Mouse (Mus musculus) gastrocnemius, adult 2 months (tissue): ENCODE results near the gene Fignl2. TPM values are rescaled to one million over a fixed set of nuclear protein-coding genes. Genes with fewer than 3 reads are reported as not detected.

Experiments used
- DNase-seq: peaks from one replicate; pipeline ENCODE4 v3.0.0; 2022
- H3K27ac ChIP-seq: fragments of 200-600 bp; 2 replicates; pipeline ENCODE4 v1.8.1; 2022; ENCODE audit warnings: mild to moderate bottlenecking
- H3K4me3 ChIP-seq: fragments of 200-600 bp; 2 replicates; pipeline ENCODE4 v1.8.1; 2022; ENCODE audit warnings: mild to moderate bottlenecking, moderate library complexity
- CTCF ChIP-seq: fragments of 200-600 bp; IDR thresholded peaks from 2 replicates; pipeline ENCODE4 v1.8.1; 2022; ENCODE audit warnings: antibody characterized with exemption, mild to moderate bottlenecking, moderate library complexity
- intact Hi-C: fragments of 180-260 bp; cut with DNase I; formaldehyde crosslinking; loops from one replicate; pipeline ENCODE4 v1.15.1; 2025
- total RNA-seq, 2 experiments: library from RNA; stranded (reverse); gene quantifications; 2 replicates each; pipeline ENCODE4 v1.2.3; 2021

The Fignl2 gene
- total RNA-seq, 2 experiments from 2014 or later = 0.67 to 0.77 TPM

DNA sequence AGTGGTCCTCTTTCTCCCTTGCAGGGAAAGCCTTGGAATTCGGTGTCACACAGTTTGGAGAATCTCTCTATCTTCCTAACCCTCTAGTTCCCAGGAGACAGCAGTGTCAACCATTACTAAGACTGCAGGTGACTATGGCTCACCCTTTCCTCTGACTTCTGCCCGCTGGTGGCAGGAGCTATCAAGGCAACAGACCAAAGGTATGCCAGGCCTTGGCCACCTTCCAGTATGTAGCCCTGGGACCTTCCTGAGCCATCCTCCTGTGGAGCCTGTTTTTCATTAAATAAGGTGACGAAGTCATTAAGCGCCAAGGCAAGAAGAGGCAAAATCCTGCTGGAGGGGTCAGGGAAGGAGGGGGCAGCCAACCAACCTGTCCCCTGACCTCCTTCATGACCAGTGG lies 3.2 kb downstream of the Fignl2 start:
- no peak for TF ChIP-seq CTCF
- no peak for DNase-seq
- H3K27ac ChIP-seq = no peak overlapping the region
- intact Hi-C loops = no loop called here
- H3K4me3 ChIP-seq = no peak overlapping the region

DNA sequence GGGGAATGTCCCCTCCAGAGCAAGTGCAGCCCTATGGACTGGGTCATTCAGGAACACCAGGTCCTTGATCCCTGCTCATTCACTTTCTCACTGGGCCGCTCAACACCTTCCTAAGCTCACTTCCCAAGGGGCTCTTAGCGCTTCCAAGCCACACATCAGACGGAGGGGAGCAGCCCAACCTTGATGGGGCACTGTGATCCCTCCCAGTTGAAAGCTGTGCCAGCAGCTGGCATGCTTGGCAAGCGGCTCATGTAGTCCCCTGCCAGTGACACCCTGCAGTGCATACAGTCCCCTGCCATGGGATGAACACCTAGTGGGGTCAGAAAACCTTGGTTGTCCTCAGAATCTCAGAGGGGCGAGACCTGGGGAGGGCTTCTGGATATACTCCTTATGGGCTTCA lies 4.3 kb downstream of the Fignl2 start:
- DNase-seq = no peak
- TF ChIP-seq CTCF = no peak
- intact Hi-C loops = no loop called here
- Histone ChIP-seq H3K4me3 (no peak overlapping the region), H3K27ac (no peak overlapping the region)

DNA sequence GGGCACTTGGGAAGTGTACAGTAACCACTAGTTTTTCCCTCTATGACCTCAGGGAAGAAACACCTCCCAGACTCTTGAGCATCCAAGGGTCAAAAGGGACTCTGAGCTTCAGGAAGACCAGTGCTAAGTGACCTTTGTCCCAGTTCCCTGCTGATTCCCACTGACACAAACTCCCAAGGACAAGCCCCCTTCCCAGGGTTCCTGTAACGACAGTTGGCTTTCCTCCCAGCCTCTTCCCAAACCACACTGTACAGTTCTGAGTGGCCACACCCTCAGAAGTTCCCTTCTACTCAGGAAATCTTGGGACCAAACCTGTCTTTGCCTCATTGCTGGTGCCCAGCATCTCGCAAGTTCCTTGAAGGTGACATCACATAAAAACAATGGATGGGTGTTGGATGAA lies 5.6 kb downstream of the Fignl2 start:
- no peak for DNase-seq
- intact Hi-C loops = no loop called here
- Histone ChIP-seq H3K27ac (no peak overlapping the region), H3K4me3 (no peak overlapping the region)
- TF ChIP-seq CTCF = no peak

DNA sequence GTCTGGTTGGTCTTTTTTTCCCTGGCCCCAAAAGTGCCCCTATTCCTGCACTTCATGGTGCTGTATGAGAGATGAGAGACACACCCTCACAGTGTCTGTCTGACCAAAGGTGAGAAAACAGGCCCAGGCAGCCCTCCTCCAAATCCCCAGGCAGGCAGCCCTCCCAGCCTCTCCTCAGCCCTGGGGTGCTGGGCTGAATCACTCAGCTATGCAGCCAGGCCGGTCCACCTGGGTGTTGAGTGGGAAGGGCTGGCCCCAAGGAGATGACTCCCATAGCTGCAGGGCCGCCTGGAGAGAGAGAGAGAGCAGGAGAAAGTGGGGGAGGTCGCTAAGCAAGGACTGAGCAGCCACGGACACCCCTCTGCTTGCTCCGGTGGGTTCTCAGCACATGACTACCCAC lies 7.6 kb downstream of the Fignl2 start:
- Histone ChIP-seq H3K27ac (no peak overlapping the region), H3K4me3 (no peak overlapping the region)
- TF ChIP-seq CTCF = no peak
- intact Hi-C loops = no loop called here
- no peak for DNase-seq

DNA sequence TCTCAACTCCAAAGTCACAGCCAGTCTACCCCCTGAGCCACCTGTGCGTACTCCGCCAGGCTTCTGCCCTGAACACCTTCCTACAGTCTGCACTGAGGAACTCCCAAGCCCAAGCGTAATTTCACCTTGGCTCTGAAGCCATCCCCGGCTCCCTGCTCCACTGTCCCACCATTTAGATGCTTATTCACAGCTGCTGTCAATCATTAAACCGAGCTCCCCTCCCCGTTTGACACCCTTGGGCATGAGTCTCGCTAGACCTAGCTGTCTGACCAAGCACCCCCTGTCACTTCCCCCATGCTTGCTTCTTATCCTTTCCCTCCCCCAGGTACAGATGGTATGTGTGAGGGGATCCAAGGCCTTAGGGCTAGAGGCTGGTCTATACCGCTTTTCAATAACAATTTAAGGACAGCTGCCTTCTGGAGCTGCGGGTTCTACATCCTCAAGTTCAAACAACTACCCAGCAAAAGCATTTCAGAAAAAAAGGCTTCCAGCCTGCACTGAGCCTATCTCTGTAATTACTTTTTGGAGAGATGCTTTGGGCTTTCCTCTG lies 8.7 kb downstream of the Fignl2 start:
- intact Hi-C loops = no loop called here
- no peak for TF ChIP-seq CTCF

DNA sequence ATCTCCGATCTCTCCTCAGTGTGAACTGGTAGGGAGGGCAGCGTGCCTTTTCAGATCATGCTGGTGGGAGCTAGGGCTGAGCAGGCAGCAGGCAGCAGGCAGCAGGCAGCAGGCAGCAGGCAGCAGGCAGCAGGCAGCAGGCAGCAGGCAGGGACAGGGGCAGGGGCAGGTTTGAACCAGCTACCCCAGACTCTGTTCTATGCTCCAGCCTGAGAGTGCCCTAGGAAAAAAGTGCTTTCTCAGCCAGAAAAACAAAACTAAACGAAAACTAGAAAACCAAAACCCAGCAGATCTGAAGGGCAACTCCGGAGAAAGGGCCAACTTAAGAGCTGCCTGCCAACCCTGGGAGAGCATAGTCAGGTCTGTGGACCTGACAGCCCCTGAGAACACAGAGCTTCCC lies 9.7 kb downstream of the Fignl2 start:
- TF ChIP-seq CTCF = no peak
- no peak overlapping the region for H3K27ac ChIP-seq
- H3K4me3 ChIP-seq = no peak overlapping the region
- intact Hi-C loops = no loop called here
- DNase-seq = no peak

More for the DNA sequence above, 8.7 kb downstream of the Fignl2 start:
- DNase-seq = no peak
- no peak overlapping the region for H3K27ac ChIP-seq
- H3K4me3 ChIP-seq = no peak overlapping the region

DNA sequence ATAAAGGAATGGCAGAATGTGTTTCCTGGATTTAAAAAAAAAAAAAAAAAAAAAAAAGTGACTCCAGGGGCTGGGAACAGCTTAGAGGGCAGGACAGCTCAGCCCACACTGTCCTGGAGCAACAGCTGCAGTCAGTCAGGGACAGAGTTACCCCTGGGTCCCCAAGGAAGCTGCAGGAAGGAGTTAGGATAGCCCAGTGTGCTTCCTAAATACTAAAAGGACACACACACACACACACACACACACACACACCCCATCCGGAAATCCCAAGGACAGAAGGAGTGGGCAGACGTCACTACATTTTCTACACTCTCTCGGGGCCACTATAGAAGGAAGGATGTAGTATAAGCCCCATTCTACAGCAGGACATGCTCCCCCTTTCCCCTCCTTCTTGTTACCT lies 10.3 kb downstream of the Fignl2 start:
- H3K27ac ChIP-seq = 0 out of 2 replicates have a peak overlapping the region, but pooled peaks have one; percentile 24
- H3K4me3 ChIP-seq = no peak overlapping the region

DNA sequence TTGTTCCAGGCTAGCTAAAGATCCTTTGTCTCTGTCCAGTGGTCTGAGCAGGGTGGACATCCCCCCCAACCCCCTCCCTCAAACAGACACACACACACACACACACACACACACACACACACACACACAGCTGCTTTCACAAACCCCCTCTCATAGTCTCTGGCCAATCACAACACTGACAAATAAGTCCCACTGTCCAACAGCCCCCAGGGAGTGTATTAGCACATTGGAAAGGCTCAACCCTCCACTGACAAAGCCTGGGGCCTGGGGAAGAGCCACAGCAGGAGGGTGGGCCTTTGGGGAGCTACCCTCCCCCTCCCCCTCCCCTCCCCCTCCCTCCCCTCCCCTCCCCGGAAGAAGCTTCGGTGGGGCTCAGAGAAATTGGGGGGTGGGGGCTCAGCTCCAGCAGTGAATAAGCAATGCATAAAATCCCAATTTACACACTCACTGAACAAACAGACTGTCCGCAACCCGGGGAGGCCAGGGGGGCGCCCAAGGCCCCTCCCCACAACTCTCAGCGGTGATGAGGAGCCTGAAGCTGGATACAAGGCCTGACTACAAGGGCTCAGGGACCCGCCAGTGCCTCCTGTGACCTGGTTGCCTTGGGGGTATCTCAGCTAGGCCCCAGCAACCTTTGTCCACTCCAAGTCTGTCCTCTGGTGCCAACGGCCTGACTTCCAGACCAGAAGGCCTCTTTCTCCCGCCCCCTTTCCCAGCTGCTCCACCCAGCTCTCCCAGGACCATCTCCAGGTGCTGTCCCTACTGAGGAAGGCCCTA lies 11.3 kb downstream of the Fignl2 start:
- Histone ChIP-seq H3K27ac (0 out of 2 replicates have a peak overlapping the region, but pooled peaks have one; percentile 16), H3K4me3 (no peak overlapping the region)
- no peak for TF ChIP-seq CTCF
- intact Hi-C loops = no loop called here
- DNase-seq = no peak

More for the DNA sequence above, 10.3 kb downstream of the Fignl2 start:
- DNase-seq = no peak
- TF ChIP-seq CTCF = no peak
- intact Hi-C loops = no loop called here

DNA sequence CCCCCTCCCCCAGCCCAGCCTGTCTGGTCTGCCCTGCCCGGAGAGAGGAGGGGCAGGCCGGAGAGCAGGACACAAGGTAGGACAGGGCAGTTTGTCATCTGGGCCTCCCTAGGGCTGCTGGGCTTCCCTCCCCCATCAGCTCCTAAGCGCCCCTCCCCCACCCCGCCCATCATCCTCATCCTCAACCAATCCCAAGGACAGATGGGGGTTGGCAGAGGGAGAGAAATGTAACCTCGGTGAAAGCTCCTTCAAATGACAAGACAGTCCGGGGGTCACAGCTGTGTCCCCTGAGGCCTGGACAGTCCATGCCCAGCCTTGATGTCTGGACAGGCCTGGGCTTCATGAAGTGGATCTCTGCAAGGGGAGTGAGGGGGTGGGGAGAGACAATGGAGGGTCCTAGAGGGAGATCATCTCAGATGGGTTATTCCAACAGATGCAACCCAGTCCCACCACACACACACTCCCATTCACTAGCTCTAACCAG lies 12.0 kb downstream of the Fignl2 start:
- intact Hi-C loops = no loop called here
- TF ChIP-seq CTCF = no peak
- Histone ChIP-seq H3K27ac (no peak overlapping the region), H3K4me3 (no peak overlapping the region)
- no peak for DNase-seq

DNA sequence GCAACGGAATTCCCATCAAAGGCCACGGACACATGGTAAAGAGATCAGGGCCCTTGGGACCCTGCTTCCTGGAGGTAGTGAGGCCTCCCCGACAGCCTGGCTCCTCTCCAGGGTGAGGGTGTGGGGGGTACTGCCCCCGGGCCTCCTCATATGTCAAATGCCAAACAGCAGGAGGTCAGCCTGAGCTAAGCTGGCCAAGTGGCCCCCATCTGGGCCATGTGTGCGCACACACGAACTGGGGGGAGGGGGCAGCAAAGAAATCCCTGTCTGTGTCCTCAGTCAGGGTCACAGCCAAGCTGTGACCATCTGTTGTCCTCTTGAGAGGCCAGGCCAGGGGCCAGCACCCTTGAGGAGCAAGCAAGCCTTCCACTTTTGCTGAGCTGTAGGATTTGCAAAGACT lies 13.3 kb downstream of the Fignl2 start:
- DNase-seq = no peak

DNA sequence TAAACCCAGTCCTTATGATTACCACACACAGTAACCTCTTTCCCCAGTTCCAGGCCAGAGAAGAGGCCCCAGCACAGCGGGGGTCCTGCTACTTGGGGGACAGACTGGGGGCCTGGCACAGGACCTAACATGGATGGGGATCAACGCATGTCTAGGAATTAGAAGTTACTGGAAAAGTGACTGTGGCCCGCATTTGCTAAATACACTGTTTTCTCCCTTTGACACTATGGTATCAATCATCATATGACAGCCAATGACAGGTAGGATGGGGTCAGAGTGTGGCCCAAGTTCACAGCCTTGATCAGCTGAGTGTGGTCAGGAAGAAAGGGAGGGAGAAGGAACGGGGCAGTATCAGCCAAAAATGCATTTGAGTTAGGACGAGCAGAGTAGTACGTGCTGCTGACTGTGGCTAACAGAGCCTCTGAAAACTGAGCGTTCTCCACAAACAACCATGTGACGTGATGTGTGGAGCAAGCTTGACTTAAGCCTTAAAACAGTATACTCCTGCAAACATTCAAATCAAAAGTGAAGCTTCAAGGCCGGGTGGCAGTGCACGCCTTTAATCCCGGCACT lies 18.0 kb downstream of the Fignl2 start:
- intact Hi-C loops = no loop called here
- no peak for DNase-seq
- no peak for TF ChIP-seq CTCF
- Histone ChIP-seq H3K4me3 (no peak overlapping the region), H3K27ac (no peak overlapping the region)

More for the DNA sequence above, 13.3 kb downstream of the Fignl2 start:
- no peak overlapping the region for H3K4me3 ChIP-seq
- intact Hi-C loops = no loop called here
- 0 out of 2 replicates have a peak overlapping the region, but pooled peaks have one; percentile 12 for H3K27ac ChIP-seq
- no peak for TF ChIP-seq CTCF

DNA sequence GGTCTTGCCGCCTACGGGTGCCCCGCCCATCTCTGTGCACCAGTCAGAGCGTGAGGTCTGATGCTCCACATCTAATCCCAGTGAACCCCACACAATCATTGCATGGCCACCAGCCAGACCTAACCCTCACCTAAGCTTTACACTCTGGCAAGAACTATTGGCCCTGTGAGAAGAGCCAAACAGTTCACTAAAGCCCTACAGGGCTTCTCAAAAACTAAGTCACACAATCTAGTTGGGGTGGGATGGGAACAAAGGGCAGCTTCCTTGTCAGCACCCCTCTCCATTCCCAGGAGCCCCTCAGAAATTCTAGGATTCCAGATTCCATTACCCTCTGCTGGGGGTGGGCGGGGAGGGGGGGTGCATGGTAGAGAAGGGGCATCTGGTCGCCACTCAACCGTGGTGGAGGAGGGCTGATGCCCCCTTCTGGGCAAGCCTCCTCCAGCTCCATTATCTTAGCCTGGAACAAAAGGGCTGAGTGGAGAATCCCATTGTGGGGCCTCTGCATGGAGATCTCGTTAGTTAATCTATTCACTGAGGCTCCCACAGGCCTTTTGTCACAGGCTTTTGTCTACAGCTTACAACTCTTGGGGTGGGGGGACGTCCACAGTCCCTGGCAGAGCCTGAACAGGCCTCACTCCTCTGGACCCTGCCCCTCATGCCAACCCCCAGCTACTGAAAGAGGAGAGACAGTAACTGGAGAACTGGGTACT lies 18.6 kb downstream of the Fignl2 start:
- DNase-seq = no peak
- Histone ChIP-seq H3K27ac (no peak overlapping the region), H3K4me3 (no peak overlapping the region)
- intact Hi-C loops = no loop called here
- TF ChIP-seq CTCF = no peak

DNA sequence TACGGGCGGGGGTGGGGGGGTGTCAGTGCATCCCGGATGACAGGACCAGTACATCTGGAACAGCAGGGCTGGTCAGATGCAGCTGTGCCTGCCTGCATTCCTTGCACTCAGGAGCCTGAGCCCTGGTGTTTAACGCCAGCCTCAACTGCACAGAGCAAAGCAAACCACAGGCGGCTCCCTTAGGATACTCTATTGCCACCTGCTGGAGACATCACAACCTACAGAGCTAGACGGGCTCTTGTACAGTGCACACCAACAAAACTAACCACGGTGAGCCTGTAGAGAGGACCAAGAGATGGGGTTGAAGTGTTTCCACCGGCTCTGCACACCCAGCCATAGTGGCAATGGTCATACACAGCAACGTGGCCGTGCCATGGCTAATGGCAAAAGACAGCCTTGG lies 22.1 kb downstream of the Fignl2 start:
- TF ChIP-seq CTCF = peak; percentile 65
- Histone ChIP-seq H3K27ac (no peak overlapping the region), H3K4me3 (no peak overlapping the region)
- intact Hi-C loops = no loop called here
- no peak for DNase-seq
